Mouse (Mus musculus): ENCODE data around the gene Kazn.

DNA sequence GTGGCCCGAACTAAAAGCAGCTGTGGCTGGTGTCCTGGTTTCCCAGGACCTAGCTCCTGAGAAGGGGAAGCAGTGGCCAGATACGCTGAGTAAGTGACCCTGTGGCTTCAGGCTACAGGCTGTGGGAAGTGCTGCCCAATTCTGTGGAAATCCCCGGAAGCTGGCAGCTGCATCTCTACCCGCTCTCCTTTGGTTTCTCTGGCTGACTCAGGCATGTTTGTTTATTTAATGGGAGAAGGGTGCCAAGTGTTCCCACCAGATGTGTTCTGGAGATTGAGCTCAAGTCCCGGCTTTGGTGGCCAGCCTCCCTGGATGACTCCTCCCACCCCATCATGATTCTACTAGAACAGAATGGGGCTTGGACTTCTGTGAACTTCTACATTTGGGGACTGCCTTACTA lies 141.3 kb downstream of the Kazn start:
- no peak for TF ChIP-seq HCFC1 (IDR thresholded peaks at IDR 0.05; ENCODE audit: borderline replicate concordance, insufficient read depth, low read length)
- TF ChIP-seq ZNF384 (IDR thresholded peaks at IDR 0.05; ENCODE audit: low read depth, low read length) = no peak
- TF ChIP-seq MAFK (IDR thresholded peaks at IDR 0.05; ENCODE audit: insufficient read depth, low read depth, low read length) = no peak
- no peak for TF ChIP-seq CHD2 (IDR thresholded peaks at IDR 0.05; ENCODE audit: low read depth, low read length)
- no peak for TF ChIP-seq ZC3H11A (IDR thresholded peaks at IDR 0.05; ENCODE audit: borderline replicate concordance, low read depth, low read length)

Data from ES-E14 (cell line).